Mouse (Mus musculus): ENCODE measurements at regions not wholly inside any gene's neighbourhood (a gene's known extent, or its start where the extent isn't known, plus 50 kb on each side); places are given as distances from the start of the nearest gene placed in this dataset.

GRCm38 (mm10) chr11:52654640-52655039 lies 109.8 kb upstream of the Fstl4 start:
- Histone ChIP-seq H3K27ac (replicated peaks; ENCODE audit: low read depth, low read length) (no peak overlapping the region), H3K27me3 (ENCODE audit: control insufficient read depth, insufficient read depth, low read length) (no peaks in the 10 kb centered on the region), H3K9me3 (replicated peaks; ENCODE audit: control insufficient read depth, low read length) (no peaks in the 10 kb centered on the region), H3K36me3 (replicated peaks; ENCODE audit: control insufficient read depth, insufficient read depth, low read depth, low read length) (no peaks in the 10 kb centered on the region), H3K9ac (replicated peaks; ENCODE audit: low read length) (no peak overlapping the region), H3K4me1 (ENCODE audit: control insufficient read depth, insufficient read depth, low read length) (no peaks in the 10 kb centered on the region), H3K4me2 (ENCODE audit: low read depth, low read length) (no peak overlapping the region), H3K4me3 (ENCODE audit: low read depth, low read length) (no peak overlapping the region)
- ATAC-seq (replicated peaks; ENCODE audit: insufficient number of reproducible peaks, low FRiP score, low TSS enrichment, low read depth) (no peak), DNase-seq (ENCODE audit: low spot score) (no peak)
- WGBS = 86% methylated on average over 7 of the region's 7 CpGs

DNA sequence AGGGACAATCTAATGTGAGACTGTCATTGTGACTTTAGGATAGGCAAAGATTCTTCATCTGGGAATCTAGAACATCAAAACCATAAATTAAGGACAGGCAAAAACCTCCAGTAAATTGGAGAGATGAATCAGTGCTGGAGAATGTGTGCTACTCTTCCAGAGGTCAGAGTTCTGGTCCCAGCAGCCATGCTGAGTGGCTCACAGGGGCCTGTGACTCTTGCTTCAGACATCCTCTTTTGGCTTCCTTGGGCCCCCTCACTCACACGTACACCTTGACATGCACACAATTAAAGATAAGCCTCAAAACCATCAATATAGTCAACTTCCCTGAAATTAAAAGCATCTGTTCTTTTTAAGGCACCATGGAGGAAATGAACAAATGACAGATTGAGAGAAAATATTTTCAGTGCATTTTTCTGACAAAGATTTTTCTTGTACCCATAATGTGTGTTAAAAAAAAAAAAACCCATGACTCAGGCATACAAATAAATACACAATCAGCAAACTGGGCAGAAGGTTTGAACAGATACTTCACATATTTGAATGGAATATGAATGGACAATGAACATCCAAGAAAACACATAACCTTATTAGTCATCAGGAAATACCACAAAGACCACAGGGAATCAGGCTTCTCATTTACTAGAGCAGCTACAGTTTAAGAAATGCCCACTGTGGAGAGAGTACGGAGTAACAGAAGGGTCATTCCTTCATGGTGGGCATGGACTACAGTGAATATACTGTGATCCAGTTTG lies 108.5 kb upstream of the Fstl4 start:
- H3K4me1 ChIP-seq (ENCODE audit: control insufficient read depth, insufficient read depth, low read length) = no peaks in the 10 kb centered on the region
- H3K4me2 ChIP-seq (ENCODE audit: low read depth, low read length) = no peak overlapping the region
- no peak overlapping the region for H3K4me3 ChIP-seq (ENCODE audit: low read depth, low read length)
- DNase-seq (ENCODE audit: low spot score) = no peak
- no peak overlapping the region for H3K9ac ChIP-seq (replicated peaks; ENCODE audit: low read length)
- ATAC-seq (replicated peaks; ENCODE audit: insufficient number of reproducible peaks, low FRiP score, low TSS enrichment, low read depth) = no peak
- no peaks in the 10 kb centered on the region for H3K27me3 ChIP-seq (ENCODE audit: control insufficient read depth, insufficient read depth, low read length)
- H3K36me3 ChIP-seq (replicated peaks; ENCODE audit: control insufficient read depth, insufficient read depth, low read depth, low read length) = no peaks in the 10 kb centered on the region
- WGBS = 61% methylated on average over 2 of the region's 2 CpGs
- no peaks in the 10 kb centered on the region for H3K9me3 ChIP-seq (replicated peaks; ENCODE audit: control insufficient read depth, low read length)
- no peak overlapping the region for H3K27ac ChIP-seq (replicated peaks; ENCODE audit: low read depth, low read length)

DNA sequence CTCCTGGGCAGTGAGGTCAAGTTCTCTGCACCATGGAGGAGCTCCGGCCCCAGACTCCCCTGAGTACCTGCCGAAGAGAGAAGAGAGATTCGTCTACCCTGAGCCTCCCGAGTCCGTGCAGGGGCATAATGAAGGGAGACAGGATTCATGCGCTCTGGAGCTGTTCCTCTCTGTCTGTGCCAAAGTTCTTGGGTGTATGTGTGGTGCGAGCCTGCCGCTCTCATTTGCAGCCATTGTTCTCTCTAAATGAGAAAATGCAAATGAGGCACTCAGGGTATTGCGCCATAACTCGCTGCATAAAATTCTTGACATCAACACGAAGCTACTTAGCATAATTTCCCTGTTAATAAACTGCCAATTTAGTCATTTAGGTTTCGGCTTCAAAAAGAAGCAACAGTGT lies 103.2 kb upstream of the Fstl4 start:
- WGBS = 80% methylated on average over 12 of the region's 12 CpGs
- ATAC-seq (replicated peaks; ENCODE audit: insufficient number of reproducible peaks, low FRiP score, low TSS enrichment, low read depth) (no peak), DNase-seq (ENCODE audit: low spot score) (no peak)
- Histone ChIP-seq H3K4me1 (ENCODE audit: control insufficient read depth, insufficient read depth, low read length) (no peaks in the 10 kb centered on the region), H3K9ac (replicated peaks; ENCODE audit: low read length) (no peak overlapping the region), H3K27ac (replicated peaks; ENCODE audit: low read depth, low read length) (no peak overlapping the region), H3K27me3 (ENCODE audit: control insufficient read depth, insufficient read depth, low read length) (no peaks in the 10 kb centered on the region), H3K4me2 (ENCODE audit: low read depth, low read length) (no peak overlapping the region), H3K4me3 (ENCODE audit: low read depth, low read length) (no peak overlapping the region), H3K9me3 (replicated peaks; ENCODE audit: control insufficient read depth, low read length) (no peaks in the 10 kb centered on the region), H3K36me3 (replicated peaks; ENCODE audit: control insufficient read depth, insufficient read depth, low read depth, low read length) (no peaks in the 10 kb centered on the region)

DNA sequence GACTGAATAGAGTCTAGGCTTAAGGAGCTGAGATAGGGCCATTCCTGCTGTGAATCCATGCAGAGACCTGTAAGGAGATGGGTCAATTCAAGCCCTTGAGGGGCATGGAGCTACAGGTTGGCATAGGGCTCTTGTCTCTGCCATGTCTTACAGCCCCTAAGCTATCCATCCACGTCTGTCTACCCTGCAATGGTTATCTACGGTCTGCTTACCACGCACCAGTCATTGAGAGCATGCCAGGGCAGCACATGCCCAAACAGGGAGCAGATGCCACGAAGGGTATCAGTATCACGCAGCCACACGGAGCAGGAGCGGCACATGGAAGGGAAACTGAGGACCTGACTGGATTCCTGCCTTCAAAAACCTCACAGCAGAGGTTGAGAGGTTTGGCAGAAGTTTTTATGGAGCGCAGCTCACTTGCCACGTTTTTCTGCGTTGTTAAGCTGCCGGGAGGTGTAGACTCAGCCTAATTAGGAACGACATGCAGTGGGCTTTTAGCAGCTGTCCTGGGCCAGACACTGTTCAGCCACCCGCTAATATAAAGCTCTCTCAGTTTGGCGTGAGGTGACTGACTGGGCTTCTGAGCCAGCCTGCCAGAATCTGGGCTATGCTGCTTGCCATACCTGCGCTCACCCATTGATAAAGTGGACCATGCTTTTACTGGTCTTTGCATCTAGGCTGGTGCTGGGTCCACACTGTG lies 102.4 kb upstream of the Fstl4 start:
- H3K36me3 ChIP-seq (replicated peaks; ENCODE audit: control insufficient read depth, insufficient read depth, low read depth, low read length) = no peaks in the 10 kb centered on the region
- H3K4me3 ChIP-seq (ENCODE audit: low read depth, low read length) = no peak overlapping the region
- no peak overlapping the region for H3K4me2 ChIP-seq (ENCODE audit: low read depth, low read length)
- H3K4me1 ChIP-seq (ENCODE audit: control insufficient read depth, insufficient read depth, low read length) = no peaks in the 10 kb centered on the region
- DNase-seq (ENCODE audit: low spot score) (no peak), ATAC-seq (replicated peaks; ENCODE audit: insufficient number of reproducible peaks, low FRiP score, low TSS enrichment, low read depth) (no peak)
- no peak overlapping the region for H3K27ac ChIP-seq (replicated peaks; ENCODE audit: low read depth, low read length)
- no peak overlapping the region for H3K9ac ChIP-seq (replicated peaks; ENCODE audit: low read length)
- WGBS = 78% methylated on average over 15 of the region's 15 CpGs
- H3K27me3 ChIP-seq (ENCODE audit: control insufficient read depth, insufficient read depth, low read length) = no peaks in the 10 kb centered on the region
- no peaks in the 10 kb centered on the region for H3K9me3 ChIP-seq (replicated peaks; ENCODE audit: control insufficient read depth, low read length)

DNA sequence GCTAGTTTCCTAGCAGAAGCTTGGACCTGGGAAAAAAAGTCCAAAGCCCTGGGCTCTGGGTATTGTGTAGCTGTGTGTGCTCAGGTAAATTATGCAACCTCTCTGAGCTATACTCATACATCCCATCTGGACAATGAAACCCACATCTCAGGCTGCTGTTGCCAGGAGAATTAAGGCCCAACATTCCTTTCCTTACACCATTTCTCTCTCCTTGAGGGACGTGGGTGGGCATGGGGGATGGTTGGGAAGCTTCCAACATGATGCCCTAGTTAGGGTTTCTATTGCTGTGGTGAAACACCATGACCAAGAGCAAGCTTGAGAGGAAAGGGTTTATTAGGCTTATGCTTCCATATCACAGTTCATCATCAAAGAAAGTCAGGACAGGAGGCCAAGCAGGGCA lies 99.1 kb upstream of the Fstl4 start:
- Histone ChIP-seq H3K27ac (replicated peaks; ENCODE audit: low read depth, low read length) (no peak overlapping the region), H3K4me3 (ENCODE audit: low read depth, low read length) (no peak overlapping the region), H3K9ac (replicated peaks; ENCODE audit: low read length) (no peak overlapping the region), H3K4me2 (ENCODE audit: low read depth, low read length) (no peak overlapping the region), H3K27me3 (ENCODE audit: control insufficient read depth, insufficient read depth, low read length) (no peaks in the 10 kb centered on the region), H3K36me3 (replicated peaks; ENCODE audit: control insufficient read depth, insufficient read depth, low read depth, low read length) (no peaks in the 10 kb centered on the region), H3K9me3 (replicated peaks; ENCODE audit: control insufficient read depth, low read length) (no peaks in the 10 kb centered on the region), H3K4me1 (ENCODE audit: control insufficient read depth, insufficient read depth, low read length) (no peaks in the 10 kb centered on the region)
- ATAC-seq (replicated peaks; ENCODE audit: insufficient number of reproducible peaks, low FRiP score, low TSS enrichment, low read depth) (no peak), DNase-seq (ENCODE audit: low spot score) (no peak)
- 71% methylated on average over 1 of the region's 1 CpGs for WGBS

- Histone ChIP-seq H3K27me3 (ENCODE audit: control insufficient read depth, insufficient read depth, low read length) (no peaks in the 10 kb centered on the region), H3K4me2 (ENCODE audit: low read depth, low read length) (no peak overlapping the region), H3K27ac (replicated peaks; ENCODE audit: low read depth, low read length) (no peak overlapping the region), H3K9ac (replicated peaks; ENCODE audit: low read length) (no peak overlapping the region), H3K9me3 (replicated peaks; ENCODE audit: control insufficient read depth, low read length) (no peaks in the 10 kb centered on the region), H3K36me3 (replicated peaks; ENCODE audit: control insufficient read depth, insufficient read depth, low read depth, low read length) (no peaks in the 10 kb centered on the region), H3K4me1 (ENCODE audit: control insufficient read depth, insufficient read depth, low read length) (no peaks in the 10 kb centered on the region), H3K4me3 (ENCODE audit: low read depth, low read length) (no peak overlapping the region)
- DNase-seq (ENCODE audit: low spot score) (no peak), ATAC-seq (replicated peaks; ENCODE audit: insufficient number of reproducible peaks, low FRiP score, low TSS enrichment, low read depth) (no peak)
- WGBS = 67% methylated on average over 6 of the region's 6 CpGs
These were observed 89.4 kb upstream of the Fstl4 start for GRCm38 (mm10) chr11:52675022-52675421.

DNA sequence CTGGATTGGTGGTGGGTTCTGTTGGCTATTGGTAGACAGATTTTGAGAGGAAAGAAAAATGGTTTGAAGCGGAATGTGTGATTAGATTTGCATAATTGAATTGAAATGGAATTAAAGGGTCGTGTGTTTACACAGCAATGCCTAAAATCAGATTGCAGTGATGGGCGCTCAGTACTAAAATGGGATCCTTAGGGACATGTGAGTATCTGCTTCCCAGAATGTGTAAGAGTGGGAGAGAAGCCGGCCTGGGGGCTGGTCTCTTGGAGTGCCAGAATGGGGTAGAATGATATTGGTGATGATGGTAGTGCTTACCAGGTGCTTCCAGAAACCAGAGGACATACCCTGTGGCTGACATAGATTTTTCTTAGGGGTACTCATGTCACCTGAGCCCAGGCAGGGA lies 86.2 kb upstream of the Fstl4 start:
- Histone ChIP-seq H3K9me3 (replicated peaks; ENCODE audit: control insufficient read depth, low read length) (no peaks in the 10 kb centered on the region), H3K9ac (replicated peaks; ENCODE audit: low read length) (no peak overlapping the region), H3K27ac (replicated peaks; ENCODE audit: low read depth, low read length) (no peak overlapping the region), H3K36me3 (replicated peaks; ENCODE audit: control insufficient read depth, insufficient read depth, low read depth, low read length) (no peaks in the 10 kb centered on the region), H3K4me3 (ENCODE audit: low read depth, low read length) (no peak overlapping the region), H3K4me1 (ENCODE audit: control insufficient read depth, insufficient read depth, low read length) (no peaks in the 10 kb centered on the region), H3K27me3 (ENCODE audit: control insufficient read depth, insufficient read depth, low read length) (no peaks in the 10 kb centered on the region), H3K4me2 (ENCODE audit: low read depth, low read length) (no peak overlapping the region)
- no peak for ATAC-seq (replicated peaks; ENCODE audit: insufficient number of reproducible peaks, low FRiP score, low TSS enrichment, low read depth)
- no peak for DNase-seq (ENCODE audit: low spot score)
- WGBS = 76% methylated on average over 4 of the region's 4 CpGs

GRCm38 (mm10) chr11:52685436-52685835 lies 79.0 kb upstream of the Fstl4 start:
- 71% methylated on average over 2 of the region's 2 CpGs for WGBS
- Histone ChIP-seq H3K36me3 (replicated peaks; ENCODE audit: control insufficient read depth, insufficient read depth, low read depth, low read length) (no peaks in the 10 kb centered on the region), H3K4me2 (ENCODE audit: low read depth, low read length) (no peak overlapping the region), H3K4me1 (ENCODE audit: control insufficient read depth, insufficient read depth, low read length) (no peaks in the 10 kb centered on the region), H3K4me3 (ENCODE audit: low read depth, low read length) (no peak overlapping the region), H3K27me3 (ENCODE audit: control insufficient read depth, insufficient read depth, low read length) (no peaks in the 10 kb centered on the region), H3K9ac (replicated peaks; ENCODE audit: low read length) (no peak overlapping the region), H3K27ac (replicated peaks; ENCODE audit: low read depth, low read length) (no peak overlapping the region), H3K9me3 (replicated peaks; ENCODE audit: control insufficient read depth, low read length) (no peaks in the 10 kb centered on the region)
- no peak for ATAC-seq (replicated peaks; ENCODE audit: insufficient number of reproducible peaks, low FRiP score, low TSS enrichment, low read depth)
- no peak for DNase-seq (ENCODE audit: low spot score)
